Mouse (Mus musculus) T-helper 2 cell (primary cell): ENCODE data around the gene Tspan17.

Source experiments
- in situ Hi-C: fragments of 300-600 bp; cut with MboI, MseI; formaldehyde crosslinking; loops from one replicate; pipeline ENCODE4 v1.15.1; 2025; ENCODE audit warnings: high pct_unique_total_duplicates

Gene Tspan17

DNA sequence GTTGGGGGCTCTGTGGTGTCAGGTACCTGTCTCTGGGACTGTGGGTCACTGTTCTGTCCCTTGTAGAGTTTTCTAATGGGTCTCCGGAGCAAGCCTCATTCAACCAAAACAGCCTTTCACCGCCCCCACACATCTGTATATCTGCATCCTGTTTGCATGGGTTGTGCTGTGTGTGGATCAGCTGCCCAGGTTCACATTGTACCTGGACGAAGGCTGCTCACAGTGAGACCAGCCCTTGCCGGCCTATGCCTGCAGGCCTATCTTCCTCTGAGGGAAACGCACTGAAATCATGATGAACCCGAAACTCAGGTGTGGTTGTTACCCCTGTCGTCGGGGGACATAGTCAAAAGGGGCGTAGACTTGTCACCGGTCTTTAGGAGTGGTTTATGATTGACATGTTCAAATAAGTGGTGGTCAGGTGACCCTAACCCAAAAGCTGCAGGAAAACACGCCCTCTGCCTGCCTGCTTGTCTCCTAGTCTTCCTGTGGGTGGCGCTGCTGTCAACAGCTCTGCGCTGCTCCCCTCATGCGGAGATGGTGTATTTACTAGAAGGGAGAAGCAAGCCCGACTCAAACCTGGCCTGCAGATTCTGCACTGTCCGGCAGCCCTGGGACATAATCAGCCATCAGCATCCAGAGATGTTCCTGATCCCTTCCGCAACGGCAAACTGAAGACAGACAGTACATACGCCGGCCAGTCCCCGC, 16.1 kb downstream of the Tspan17 start:
- in situ Hi-C loops, result loop anchor here (5.0 to 10.0 kb wide), 2 partner anchors 272 to 370 kb away; no protein-coding TSS in a partner anchor

DNA sequence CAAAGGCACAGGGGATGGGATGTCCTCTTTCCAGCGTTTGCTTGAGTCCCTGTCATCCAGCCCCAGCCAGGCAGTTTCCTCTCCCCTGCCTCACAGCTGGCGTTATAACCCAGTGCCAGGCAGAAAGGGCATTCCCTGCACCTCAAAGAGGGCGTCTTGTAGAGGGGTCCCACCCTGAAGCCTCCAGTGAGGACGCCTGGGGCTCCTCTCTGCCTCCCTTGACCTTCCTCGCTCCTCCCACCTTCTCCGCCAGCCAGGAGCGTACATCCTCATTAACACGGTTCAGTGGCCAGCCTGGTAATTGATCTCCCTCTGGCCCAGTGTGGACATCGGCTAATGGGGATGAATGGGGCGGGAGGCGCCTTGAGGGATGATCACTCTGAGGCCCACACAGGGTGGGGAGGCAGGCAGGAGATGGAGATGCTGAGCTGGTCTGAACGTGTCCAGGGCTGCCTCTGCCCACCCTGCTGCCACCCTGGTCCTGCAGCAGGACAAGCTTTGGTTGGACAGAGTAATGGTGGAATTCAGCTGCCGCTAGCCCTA, 17.3 kb downstream of the Tspan17 start:
- in situ Hi-C loops, result loop anchor here (5.0 to 10.0 kb wide), 2 partner anchors 271 to 368 kb away; no protein-coding TSS in a partner anchor

DNA sequence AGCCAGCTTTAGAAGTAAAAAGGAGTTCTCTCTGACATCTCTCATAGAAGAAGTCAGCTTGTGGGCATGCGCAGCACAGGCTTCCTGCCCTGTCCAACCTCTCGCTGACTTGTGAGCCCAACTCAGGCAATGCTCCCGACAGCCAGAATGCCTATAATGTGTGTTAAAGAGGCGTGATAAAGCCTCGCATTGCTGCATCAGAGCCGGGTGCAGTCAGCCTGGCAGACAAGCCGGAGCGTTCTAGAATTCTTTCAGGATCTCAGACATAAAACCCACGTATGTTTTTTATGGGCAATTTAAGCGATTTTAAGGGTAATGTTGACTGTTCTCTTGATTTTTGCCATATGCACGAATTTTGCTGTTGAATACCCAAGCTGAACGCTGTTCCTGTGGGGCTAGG, 18.9 kb downstream of the Tspan17 start:
- in situ Hi-C loops, result loop anchor here (5.0 to 10.0 kb wide), 2 partner anchors 269 to 367 kb away; no protein-coding TSS in a partner anchor

DNA sequence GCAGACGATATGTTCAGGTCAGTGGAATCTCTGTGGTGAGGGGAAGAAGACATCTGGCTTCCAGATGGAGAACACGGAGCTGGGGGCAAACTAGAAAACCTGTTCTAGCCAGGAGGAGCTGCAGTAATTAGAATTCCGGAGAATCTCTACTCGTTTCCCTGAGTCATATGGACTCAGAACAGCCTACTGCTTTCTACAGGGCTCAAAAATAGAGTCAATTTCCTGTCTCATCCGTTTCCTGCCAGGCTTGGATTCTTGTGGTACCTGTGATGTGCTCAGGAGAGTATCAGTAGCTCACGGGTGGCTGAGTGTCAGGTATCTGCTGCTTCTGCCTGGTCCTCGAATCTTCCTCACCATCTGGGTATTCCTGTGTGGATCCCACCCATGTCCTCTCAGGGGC, 22.3 kb downstream of the Tspan17 start:
- in situ Hi-C loops, result no loop called here

DNA sequence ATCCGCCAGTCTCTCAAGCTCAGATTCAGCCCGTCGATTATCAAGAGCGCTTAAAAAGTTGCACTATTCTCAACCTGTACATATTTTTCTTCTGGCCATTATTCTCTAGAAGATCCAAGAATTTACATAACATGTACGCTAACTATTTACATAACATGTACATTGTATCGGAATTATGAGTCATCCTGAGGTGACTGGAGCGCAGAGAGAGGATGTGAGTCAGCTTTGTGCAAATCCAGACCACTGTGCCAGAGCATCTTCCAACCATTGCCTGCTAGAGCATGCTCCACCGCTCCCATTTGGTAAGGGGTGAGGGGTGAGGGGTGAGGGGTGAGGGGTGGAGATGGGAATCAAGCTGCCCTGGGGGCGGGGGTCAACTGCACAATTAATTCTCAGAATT, 24.2 kb downstream of the Tspan17 start:
- in situ Hi-C loops, result no loop called here

DNA sequence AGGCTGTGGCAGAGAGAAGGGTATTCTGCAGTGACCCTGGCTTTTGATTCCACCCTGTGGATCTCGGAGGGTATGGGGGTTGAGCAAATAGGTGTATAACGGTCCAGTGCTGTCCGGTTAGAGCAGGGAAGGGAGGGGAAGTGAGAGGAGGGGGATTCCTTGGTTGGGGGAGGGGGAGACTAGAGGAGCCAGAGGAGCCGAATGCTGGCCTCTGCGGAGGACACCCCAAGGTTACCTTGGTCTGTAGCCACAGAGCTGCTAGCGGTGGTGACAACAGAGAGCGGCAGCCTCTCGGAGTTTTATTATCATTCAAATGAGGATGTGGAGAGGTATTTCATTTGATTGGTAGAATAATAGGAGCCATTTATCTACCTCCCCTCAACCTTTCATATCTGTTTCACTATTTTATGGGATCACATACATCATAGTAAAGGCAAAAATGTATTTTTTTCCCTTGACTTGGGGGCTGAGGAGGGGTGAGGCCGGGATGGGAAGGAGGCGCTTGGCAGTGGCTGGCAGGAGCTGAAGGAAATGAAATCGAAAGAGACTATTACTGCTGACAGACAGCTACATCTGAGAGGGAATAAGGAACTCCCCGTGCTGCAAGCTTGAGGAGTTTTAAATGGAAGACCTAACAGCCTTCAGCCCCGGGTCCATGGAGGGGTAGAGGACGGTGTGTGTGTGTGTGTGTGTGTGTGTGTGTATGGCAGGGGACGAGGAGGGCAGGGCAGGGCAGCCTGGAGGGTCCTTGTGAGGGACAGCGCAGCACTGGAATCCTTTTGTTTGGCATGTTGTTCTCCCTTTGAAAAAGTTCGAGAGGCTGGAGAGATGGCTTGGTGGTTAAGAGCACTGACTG, 29.4 kb downstream of the Tspan17 start:
- in situ Hi-C loops, result no loop called here

DNA sequence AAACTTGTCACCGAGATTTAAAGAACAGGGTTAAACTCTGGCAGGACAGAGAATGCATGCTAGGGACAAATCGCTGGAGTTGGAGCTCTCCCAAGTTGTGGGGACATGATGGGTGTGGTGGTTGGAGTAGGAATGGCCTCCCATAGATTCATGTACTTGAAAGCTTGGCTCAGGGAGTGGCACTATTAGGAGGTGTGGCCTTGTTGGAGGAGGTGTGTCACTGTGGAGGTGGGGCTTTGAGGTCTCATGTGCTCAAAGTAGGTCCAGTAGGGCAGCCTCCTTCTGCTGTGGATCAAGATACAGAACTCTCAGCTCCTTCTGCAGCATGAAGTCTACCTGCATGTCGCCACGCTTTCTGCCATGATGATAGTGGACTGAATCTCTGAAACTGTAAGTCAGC, 31.9 kb downstream of the Tspan17 start:
- in situ Hi-C loops, result no loop called here

DNA sequence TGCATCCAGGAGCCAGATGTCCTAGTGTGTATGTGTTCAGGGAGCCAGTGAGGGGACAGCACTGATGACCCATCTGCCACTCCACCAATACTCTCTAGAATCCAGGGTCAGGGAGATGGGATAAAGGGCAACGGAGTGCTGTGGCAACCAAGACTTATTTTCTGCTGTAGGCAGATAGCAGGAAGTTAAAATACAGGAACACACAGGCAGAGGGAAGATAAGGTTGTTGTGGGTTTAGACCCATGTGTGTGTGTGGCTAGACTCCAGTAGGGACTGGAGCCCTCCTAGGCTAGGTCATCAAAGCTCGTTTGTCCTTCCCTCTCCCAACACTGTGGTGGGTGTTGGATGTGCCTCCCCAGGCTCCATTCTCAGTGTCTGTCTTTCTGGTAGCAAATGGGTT, 32.8 kb downstream of the Tspan17 start:
- in situ Hi-C loops, result no loop called here

DNA sequence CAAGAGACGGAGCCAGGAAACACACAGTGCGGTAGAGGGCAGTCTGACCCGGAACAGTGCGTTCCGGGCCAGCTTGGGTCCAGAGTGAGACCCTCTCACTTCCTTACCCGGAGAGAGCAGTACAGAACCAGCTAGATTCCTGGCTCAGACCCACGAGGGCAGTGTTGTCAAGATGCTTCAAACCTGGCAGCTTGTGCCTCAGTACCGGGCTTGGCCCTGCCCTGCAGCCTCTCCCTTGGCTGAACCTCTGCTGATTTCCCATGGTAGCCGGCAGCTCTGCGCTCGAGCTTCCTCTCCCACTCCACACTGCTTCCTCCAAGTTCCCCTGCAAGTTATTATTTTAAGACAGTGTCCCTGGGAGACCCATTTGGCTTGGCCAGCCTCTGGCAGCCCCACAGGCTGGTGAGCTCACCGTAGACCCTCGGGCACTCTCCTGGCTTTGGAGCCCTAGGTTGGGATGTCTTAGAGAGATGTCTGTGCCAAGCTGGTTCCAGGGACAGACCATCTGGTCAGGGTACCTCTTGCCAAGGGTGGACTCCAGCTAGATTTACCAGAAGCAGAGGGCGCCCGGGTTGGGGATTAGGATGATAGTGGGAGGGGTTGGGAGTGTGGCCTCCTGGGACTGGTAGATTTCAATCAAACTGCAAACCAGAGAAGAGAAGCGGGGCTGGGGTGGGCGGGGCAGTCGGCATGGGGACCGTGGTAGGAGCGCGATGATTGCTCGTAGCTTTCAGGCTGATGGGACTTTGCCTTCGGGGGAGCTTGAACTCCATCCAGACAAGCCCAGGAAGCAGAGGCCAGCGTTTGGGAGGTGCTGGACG, 35.1 kb downstream of the Tspan17 start:
- in situ Hi-C loops, result no loop called here

DNA sequence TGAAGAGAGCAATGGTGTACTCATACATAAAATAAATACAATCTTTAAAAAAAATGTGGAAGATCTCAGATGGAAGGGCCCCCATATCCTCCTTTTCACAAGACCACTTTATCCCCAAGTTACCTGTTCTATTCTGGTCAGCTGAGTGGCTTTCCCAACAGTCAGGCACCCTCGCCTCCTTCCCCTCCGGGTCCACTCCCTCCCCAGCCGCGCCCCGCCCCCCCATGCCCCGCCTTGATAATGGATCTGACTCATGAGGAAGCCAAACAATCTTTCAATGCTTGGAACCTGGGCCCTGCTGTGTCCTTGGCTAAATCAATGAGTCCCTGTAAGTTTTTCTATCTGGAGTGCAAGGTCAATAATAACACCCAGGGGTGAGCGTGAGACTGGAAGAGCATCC, 38.8 kb downstream of the Tspan17 start:
- in situ Hi-C loops, result loop anchor here (25.0 kb wide), 1 partner anchor 1484 kb away; no protein-coding TSS in a partner anchor

DNA sequence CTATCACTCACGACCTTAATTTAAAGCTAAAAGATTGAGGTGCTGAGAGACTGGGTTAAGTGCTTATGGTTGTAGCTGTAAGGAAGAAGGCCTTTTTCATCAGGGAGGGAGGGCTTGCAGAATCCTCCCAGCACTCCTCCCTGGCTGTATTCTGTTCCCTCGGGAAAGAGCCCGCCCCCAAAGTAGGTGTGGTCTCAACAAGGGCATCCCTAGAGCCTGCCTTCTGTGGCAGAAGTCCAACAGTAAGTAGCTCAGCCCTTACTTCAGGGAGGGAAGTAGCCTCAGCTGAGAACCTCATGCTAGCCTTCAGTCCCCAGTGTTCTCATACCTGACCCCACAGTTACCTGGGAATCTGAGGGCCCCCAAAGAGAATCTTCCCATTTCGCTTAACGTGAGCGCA, 39.3 kb downstream of the Tspan17 start:
- in situ Hi-C loops, result loop anchor here (25.0 kb wide), 1 partner anchor 1484 kb away; no protein-coding TSS in a partner anchor

DNA sequence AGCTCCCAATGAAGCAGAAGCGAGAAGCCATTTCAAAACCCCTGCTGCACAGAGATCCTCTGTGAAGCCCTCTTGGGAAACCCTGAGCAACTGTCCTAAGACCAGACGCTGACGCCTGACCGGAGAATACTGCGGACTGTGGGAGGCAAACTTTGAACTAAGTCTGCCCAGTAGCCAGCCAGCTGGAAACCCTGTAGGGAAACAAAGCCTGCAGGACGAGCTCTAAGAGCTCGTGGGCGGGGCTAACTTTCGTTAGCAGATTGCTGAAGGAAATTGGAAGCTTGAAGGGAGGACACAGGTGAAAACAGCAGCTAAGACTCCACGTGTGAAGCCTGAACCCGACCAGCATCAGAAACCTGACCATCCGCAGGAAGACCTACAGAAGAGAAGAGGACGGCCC, 40.3 kb downstream of the Tspan17 start:
- in situ Hi-C loops, result loop anchor here (25.0 kb wide), 1 partner anchor 1483 kb away; no protein-coding TSS in a partner anchor

DNA sequence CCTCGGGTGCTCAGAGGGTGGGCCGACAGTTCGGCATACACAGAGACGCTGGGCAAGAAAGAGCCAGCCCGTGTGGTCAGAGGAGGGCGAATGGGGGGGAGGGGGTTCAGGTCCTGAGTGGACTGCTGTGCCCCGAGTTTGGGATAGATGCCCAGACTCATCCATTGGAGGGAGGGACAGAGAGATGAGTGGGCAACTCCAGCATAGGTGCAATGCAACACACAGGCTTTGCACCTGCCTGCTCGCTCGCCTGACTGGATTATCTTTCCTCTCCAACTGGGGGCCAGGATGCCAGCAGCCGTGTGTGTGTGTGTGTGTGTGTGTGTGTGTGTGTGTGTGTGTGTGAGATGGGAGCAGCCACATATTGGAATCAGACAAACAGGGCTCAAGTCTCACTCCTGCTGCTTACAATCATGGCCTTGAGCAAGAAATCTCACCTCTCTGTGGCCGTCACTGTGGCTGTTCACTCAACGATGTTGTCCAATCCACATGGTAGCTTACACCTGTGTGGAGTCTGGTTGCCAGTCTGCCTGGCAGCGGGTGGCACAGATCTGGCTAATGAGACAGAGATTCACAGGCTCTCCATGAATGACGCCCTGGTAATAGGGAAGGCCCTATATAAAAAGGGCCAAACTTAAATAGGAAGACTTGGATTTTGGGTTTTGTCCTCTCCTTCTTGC, 47.3 kb downstream of the Tspan17 start:
- in situ Hi-C loops, result loop anchor here (25.0 kb wide), 1 partner anchor 1476 kb away; no protein-coding TSS in a partner anchor

DNA sequence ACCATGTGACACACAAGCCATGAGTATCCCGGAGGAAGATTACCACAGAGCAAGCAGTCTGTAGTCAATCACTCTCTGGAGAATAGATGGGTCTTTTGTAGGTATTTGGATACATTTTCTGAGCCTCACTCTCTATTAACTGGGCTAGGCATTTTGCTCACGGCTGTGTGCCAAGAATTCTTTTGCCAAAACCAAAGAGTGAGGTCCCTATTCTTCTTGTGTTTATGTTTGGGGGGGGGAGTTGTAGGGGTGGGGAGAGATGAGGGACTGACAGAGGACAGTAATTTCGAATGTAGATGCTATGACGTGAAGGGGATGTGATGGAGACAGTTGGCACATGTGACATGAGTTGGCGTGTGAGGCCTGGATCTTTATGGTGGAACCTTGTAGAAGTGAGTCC, 47.9 kb downstream of the Tspan17 start:
- in situ Hi-C loops, result loop anchor here (25.0 kb wide), 1 partner anchor 1475 kb away; no protein-coding TSS in a partner anchor

DNA sequence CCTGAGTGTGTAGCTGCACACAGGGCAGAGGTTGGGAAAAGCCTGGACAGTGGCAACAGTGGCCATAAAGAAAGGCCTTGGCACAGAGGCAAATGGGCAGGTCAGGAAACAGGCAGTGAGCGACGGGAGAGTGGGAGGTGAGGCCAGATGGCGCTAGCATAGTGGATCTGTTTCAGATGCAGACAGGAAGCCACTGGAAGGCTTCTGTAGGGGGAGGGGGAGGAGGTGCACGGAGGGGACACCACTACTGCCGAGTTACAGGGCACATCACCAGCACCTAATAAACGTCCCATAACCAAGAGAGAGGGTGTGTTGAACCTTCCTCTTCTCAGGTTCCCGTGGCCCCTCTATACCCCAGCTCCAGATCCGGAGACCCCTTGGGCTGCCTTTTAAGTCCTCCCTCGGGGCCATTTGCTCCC, 48.3 kb downstream of the Tspan17 start:
- in situ Hi-C loops, result loop anchor here (25.0 kb wide), 1 partner anchor 1475 kb away; no protein-coding TSS in a partner anchor

DNA sequence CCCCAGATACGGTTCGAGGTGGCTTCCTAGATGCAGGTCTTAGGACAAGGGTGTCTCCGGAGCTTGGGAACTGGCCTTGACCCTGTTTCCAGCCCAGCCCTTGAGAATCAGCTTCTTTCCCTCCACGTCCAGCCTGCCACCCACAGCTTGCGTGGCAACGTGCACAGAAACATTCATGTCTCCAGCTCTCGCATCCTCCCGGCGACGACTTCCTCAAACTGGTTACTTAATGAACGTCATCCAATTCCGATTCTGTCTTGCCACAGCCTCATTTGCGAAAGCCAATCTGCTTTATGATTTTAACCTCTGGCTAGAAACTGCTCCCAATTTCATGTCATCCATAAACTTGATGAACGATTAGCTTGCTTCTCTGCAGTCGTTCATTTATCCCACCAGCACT, 49.4 kb downstream of the Tspan17 start:
- in situ Hi-C loops, result loop anchor here (25.0 kb wide), 1 partner anchor 1474 kb away; no protein-coding TSS in a partner anchor

DNA sequence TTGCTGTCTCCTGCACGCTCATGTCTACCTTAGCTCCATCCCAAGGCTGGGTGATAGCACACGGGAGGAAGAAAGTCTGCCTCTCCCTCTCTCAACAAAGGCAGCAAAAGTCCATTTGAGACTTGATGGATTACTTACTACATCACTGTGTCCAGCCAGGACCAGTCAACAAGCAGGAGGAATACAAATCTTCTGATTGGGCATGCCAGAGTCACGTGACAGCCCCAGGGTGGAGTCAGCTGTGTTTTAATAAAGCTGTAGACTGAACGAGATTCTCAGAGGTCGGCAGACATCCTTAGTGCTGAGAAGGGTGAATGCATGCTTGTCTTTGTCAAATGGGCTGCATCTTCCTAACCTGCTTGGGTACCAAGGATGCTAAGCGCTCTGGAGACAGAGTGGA, 50.0 kb downstream of the Tspan17 start:
- in situ Hi-C loops, result loop anchor here (25.0 kb wide), 1 partner anchor 1473 kb away; no protein-coding TSS in a partner anchor

DNA sequence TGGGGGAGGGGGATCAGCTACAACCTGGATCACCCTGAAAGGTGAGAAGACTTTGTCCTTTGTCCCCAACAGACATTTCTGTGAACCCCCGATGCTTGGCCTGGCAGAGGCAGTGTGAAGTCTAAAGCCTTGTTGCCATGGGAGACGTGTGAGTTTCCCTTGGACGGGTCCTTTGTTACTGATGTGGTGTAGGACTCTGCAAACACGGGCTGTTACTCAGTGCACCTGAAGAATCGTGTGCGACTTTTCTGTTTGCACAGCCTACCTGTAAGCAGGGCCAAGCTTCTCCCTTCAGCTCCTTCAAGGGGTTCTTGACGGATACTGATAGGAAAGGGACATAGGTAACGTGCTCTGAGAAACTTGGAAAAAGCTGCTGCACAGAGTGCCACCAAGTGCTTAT, 55.4 kb downstream of the Tspan17 start:
- in situ Hi-C loops, result loop anchor here (10.0 to 25.0 kb wide), 2 partner anchors 1468 to 1550 kb away; no protein-coding TSS in a partner anchor
